Mouse (Mus musculus) MEL (cell line): Measurements from ENCODE around the gene Txnrd3. TPM values are rescaled to one million over a fixed set of nuclear protein-coding genes. Genes with fewer than 3 reads are reported as not detected.

Experiments used
- DNase-seq: peaks from one replicate; pipeline ENCODE4 v3.0.0; 2011; ENCODE audit warnings: low read depth, low spot score
- H3K27ac ChIP-seq: 2 replicates; pipeline ENCODE4 v1.5.1; 2012; ENCODE audit warnings: low read depth, mild to moderate bottlenecking, control low read depth, low read length, moderate library complexity; ENCODE audit not compliant: control insufficient read depth
- H3K27me3 ChIP-seq, 2 experiments: fragments of 150-350 bp in 1 of 2; sonication (generic) in 1 of 2; 2 replicates each; pipeline ENCODE4 v1.6.1; 2012; ENCODE audit warnings: low read length in 2 of 2, mild to moderate bottlenecking in 2 of 2, improper control_type of control experiment in 1 of 2, moderate library complexity in 1 of 2; ENCODE audit not compliant: insufficient read depth in 2 of 2, control insufficient read depth in 1 of 2
- H3K36me3 ChIP-seq, 2 experiments: 2 replicates each; pipeline ENCODE4 v1.6.1; 2012 to 2014; ENCODE audit warnings: low read length in 2 of 2, improper control_type of control experiment in 1 of 2, inconsistent platforms in 1 of 2, mild to moderate bottlenecking in 1 of 2; ENCODE audit not compliant: insufficient read depth in 2 of 2, control insufficient read depth in 1 of 2
- H3K4me1 ChIP-seq, 2 experiments: fragments of 150-350 bp in 1 of 2; sonication (generic) in 1 of 2; 2 replicates each; pipeline ENCODE4 v1.6.1; 2012; ENCODE audit warnings: low read length in 2 of 2, improper control_type of control experiment in 1 of 2, mild to moderate bottlenecking in 1 of 2; ENCODE audit not compliant: insufficient read depth in 2 of 2, control insufficient read depth in 1 of 2
- H3K4me3 ChIP-seq, 2 experiments: fragments of 150-350 bp in 1 of 2; sonication (generic) in 1 of 2; 2 replicates each; pipeline ENCODE4 v1.5.1; 2012; ENCODE audit warnings: low read depth in 2 of 2, low read length in 2 of 2, mild to moderate bottlenecking in 2 of 2, moderate library complexity in 2 of 2, control low read depth in 1 of 2, improper control_type of control experiment in 1 of 2; ENCODE audit not compliant: control insufficient read depth in 1 of 2, insufficient read depth in 1 of 2
- H3K79me2 ChIP-seq: 2 replicates; pipeline ENCODE4 v1.6.1; 2012; ENCODE audit warnings: mild to moderate bottlenecking, low read length, moderate library complexity; ENCODE audit not compliant: control insufficient read depth, poor library complexity, insufficient read depth
- H3K9ac ChIP-seq: 2 replicates; pipeline ENCODE4 v1.6.1; 2012; ENCODE audit warnings: low read depth, mild to moderate bottlenecking, control low read depth, low read length, moderate library complexity; ENCODE audit not compliant: control insufficient read depth, poor library complexity, severe bottlenecking
- H3K9me3 ChIP-seq: fragments of 150-350 bp; sonication (generic); replicated peaks from 2 replicates; pipeline ENCODE4 v1.6.1; 2012; ENCODE audit warnings: mild to moderate bottlenecking, low read length, improper control_type of control experiment, moderate library complexity; ENCODE audit not compliant: insufficient read depth
- CHD1 ChIP-seq: IDR thresholded peaks from 2 replicates; pipeline ENCODE4 v1.6.1; 2012; ENCODE audit warnings: low read depth, mild to moderate bottlenecking, inconsistent platforms, low read length, improper control_type of control experiment
- CTCF ChIP-seq, 3 experiments: IDR thresholded peaks in 2 of 3; conservative IDR thresholded peaks in 1 of 3; 2 replicates each; pipeline ENCODE4 v1.5.1; 2011 to 2012; ENCODE audit warnings: low read length in 3 of 3, low read depth in 2 of 3, mild to moderate bottlenecking in 2 of 3, improper control_type of control experiment in 1 of 3, inconsistent platforms in 1 of 3, mixed read lengths in 1 of 3, moderate library complexity in 1 of 3; ENCODE audit not compliant: control insufficient read depth in 1 of 3, insufficient read depth in 1 of 3, poor library complexity in 1 of 3, severe bottlenecking in 1 of 3
- E2F4 ChIP-seq: IDR thresholded peaks from 2 replicates; pipeline ENCODE4 v1.6.1; 2011; ENCODE audit warnings: low read depth, low read length, improper control_type of control experiment, borderline replicate concordance
- HCFC1 ChIP-seq: IDR thresholded peaks from 2 replicates; pipeline ENCODE4 v1.6.1; 2012; ENCODE audit warnings: low read depth, mild to moderate bottlenecking, inconsistent platforms, low read length, improper control_type of control experiment, moderate library complexity
- MAZ ChIP-seq: IDR thresholded peaks from 2 replicates; pipeline ENCODE4 v1.6.1; 2012; ENCODE audit warnings: low read depth, mild to moderate bottlenecking, inconsistent platforms, low read length, improper control_type of control experiment
- POLR2A ChIP-seq, 2 experiments: IDR thresholded peaks; 2 replicates each; pipeline ENCODE4 v1.6.1; 2011 to 2012; ENCODE audit warnings: low read length in 2 of 2, mild to moderate bottlenecking in 2 of 2, control low read depth in 1 of 2, improper control_type of control experiment in 1 of 2, low read depth in 1 of 2, moderate library complexity in 1 of 2; ENCODE audit not compliant: control insufficient read depth in 1 of 2, insufficient read depth in 1 of 2, poor library complexity in 1 of 2
- RAD21 ChIP-seq: IDR thresholded peaks from 2 replicates; pipeline ENCODE4 v1.6.1; 2011; ENCODE audit warnings: mild to moderate bottlenecking, low read depth, low read length, improper control_type of control experiment
- RCOR1 ChIP-seq: IDR thresholded peaks from 2 replicates; pipeline ENCODE4 v1.6.1; 2012; ENCODE audit warnings: low read depth, mild to moderate bottlenecking, inconsistent platforms, low read length, improper control_type of control experiment
- SIN3A ChIP-seq: IDR thresholded peaks from 2 replicates; pipeline ENCODE4 v1.6.1; 2012; ENCODE audit warnings: low read length, improper control_type of control experiment, inconsistent platforms
- SMC3 ChIP-seq: IDR thresholded peaks from 2 replicates; pipeline ENCODE4 v1.6.1; 2011; ENCODE audit warnings: low read depth, low read length, improper control_type of control experiment
- ZC3H11A ChIP-seq: IDR thresholded peaks from 2 replicates; pipeline ENCODE4 v1.6.1; 2012; ENCODE audit warnings: low read depth, mild to moderate bottlenecking, inconsistent platforms, low read length, improper control_type of control experiment
- ZKSCAN1 ChIP-seq: IDR thresholded peaks from 2 replicates; pipeline ENCODE4 v1.6.1; 2012; ENCODE audit warnings: low read depth, mild to moderate bottlenecking, inconsistent platforms, low read length, improper control_type of control experiment, moderate library complexity
- ZNF384 ChIP-seq: IDR thresholded peaks from 2 replicates; pipeline ENCODE4 v1.6.1; 2012; ENCODE audit warnings: low read depth, mild to moderate bottlenecking, inconsistent platforms, low read length, improper control_type of control experiment
- polyA plus RNA-seq, 2 experiments: library from polyadenylated mRNA; stranded (reverse) in 1 of 2; unstranded in 1 of 2; fragments of >175 nt in 1 of 2; fragments of >200 nt in 1 of 2; gene quantifications; 2 replicates each; pipeline versions ENCODE4 v1.2.1 to v1.2.4; 2012; ENCODE audit warnings: low replicate concordance in 2 of 2, low read depth in 1 of 2; ENCODE audit not compliant: insufficient read length in 2 of 2, insufficient read depth in 1 of 2, missing spikeins in 1 of 2
- total RNA-seq: library from RNA; depleted of rRNA; stranded (reverse); fragments of 300-350 nt; gene quantifications from 2 replicates; pipeline ENCODE4 v1.2.3, GENCODE M21; 2012

The Txnrd3 gene
- total and polyA plus RNA-seq, 3 experiments: 8.7 to 15.1 TPM; not detected in 1

GRCm38 (mm10) chr6:89615373-89615755 is 28.4 kb upstream of the Txnrd3 start (continued):
- TF ChIP-seq SIN3A (no peak), MAZ (no peak)

- TF ChIP-seq RAD21 (peak; percentile 34), CTCF (IDR thresholded peaks at IDR 0.05 in 2 of 3, conservative IDR thresholded peaks at IDR 0.05 in 1 of 3; ENCODE audit: control insufficient read depth in 1 of 3, insufficient read depth in 1 of 3, low read depth in 2 of 3, low read length in 3 of 3, poor library complexity in 1 of 3, severe bottlenecking in 1 of 3) (peak; percentile 16 to 54 (median 19); a peak in 3 of 6 replicates), E2F4 (no peak), SMC3 (peak; percentile 62), ZNF384 (no peak)
- Histone ChIP-seq H3K27ac (no peak overlapping the region), H3K79me2 (no peaks in the 10 kb centered on the region), H3K9me3 (no peaks in the 10 kb centered on the region), H3K27me3 (peaks cover 0 to 5% of the 10 kb centered on the region in 2 experiments; a peak in 2 of 4 replicates), H3K36me3 (no peaks in the 10 kb centered on the region), H3K4me3 (no peak overlapping the region), H3K4me1 (no peaks in the 10 kb centered on the region), H3K9ac (no peak overlapping the region)
- DNase-seq: peak; percentile 42
Measured at GRCm38 (mm10) chr6:89622647-89623046, 21.1 kb upstream of the Txnrd3 start.

GRCm38 (mm10) chr6:89628045-89628785 is 15.6 kb upstream of the Txnrd3 start:
- no peaks in the 10 kb centered on the region for H3K9me3 ChIP-seq
- peaks cover 0 to 4% of the 10 kb centered on the region in 2 experiments; a peak in 2 of 4 replicates for H3K27me3 ChIP-seq
- H3K9ac ChIP-seq: no peak overlapping the region
- peak; percentile 19; the same call in 1 of the 2 replicates for TF ChIP-seq RCOR1
- no peak for TF ChIP-seq CTCF (IDR thresholded peaks at IDR 0.05 in 2 of 3, conservative IDR thresholded peaks at IDR 0.05 in 1 of 3; ENCODE audit: control insufficient read depth in 1 of 3, insufficient read depth in 1 of 3, low read depth in 2 of 3, low read length in 3 of 3, poor library complexity in 1 of 3, severe bottlenecking in 1 of 3)
- no peak for TF ChIP-seq ZKSCAN1
- peak; percentile 23 for DNase-seq
- no peaks in the 10 kb centered on the region for H3K79me2 ChIP-seq
- H3K36me3 ChIP-seq: no peaks in the 10 kb centered on the region
- H3K4me3 ChIP-seq: no peak overlapping the region
- no peaks in the 10 kb centered on the region for H3K4me1 ChIP-seq
- no peak overlapping the region for H3K27ac ChIP-seq

GRCm38 (mm10) chr6:89631809-89632562 is 11.8 kb upstream of the Txnrd3 start:
- no peak overlapping the region for H3K4me3 ChIP-seq
- H3K27ac ChIP-seq: no peak overlapping the region
- peak; percentile 94 for TF ChIP-seq RAD21
- TF ChIP-seq ZC3H11A: peak; percentile 87
- peak; percentile 87 for TF ChIP-seq SMC3
- no peak for TF ChIP-seq CHD1
- TF ChIP-seq HCFC1: no peak
- no peak for TF ChIP-seq ZNF384
- no peak for TF ChIP-seq POLR2A (IDR thresholded peaks at IDR 0.05; ENCODE audit: control insufficient read depth in 1 of 2, insufficient read depth in 1 of 2, low read depth in 1 of 2, low read length in 2 of 2, poor library complexity in 1 of 2)
- TF ChIP-seq CTCF (IDR thresholded peaks at IDR 0.05 in 2 of 3, conservative IDR thresholded peaks at IDR 0.05 in 1 of 3; ENCODE audit: control insufficient read depth in 1 of 3, insufficient read depth in 1 of 3, low read depth in 2 of 3, low read length in 3 of 3, poor library complexity in 1 of 3, severe bottlenecking in 1 of 3): peak; percentile 63 to 96 (median 72)
- DNase-seq: peak; percentile 86
- no peaks in the 10 kb centered on the region for H3K36me3 ChIP-seq
- no peak overlapping the region for H3K9ac ChIP-seq
- no peaks in the 10 kb centered on the region for H3K79me2 ChIP-seq
- no peaks in the 10 kb centered on the region for H3K4me1 ChIP-seq
- H3K27me3 ChIP-seq: peaks cover 0 to 2% of the 10 kb centered on the region in 2 experiments; a peak in 3 of 4 replicates
- H3K9me3 ChIP-seq: no peaks in the 10 kb centered on the region
